Mouse (Mus musculus) brain, embryonic 14.5 days (tissue): ENCODE data around the gene Rep15. TPM values are rescaled to one million over a fixed set of nuclear protein-coding genes. Genes with fewer than 3 reads are reported as not detected.

Experiments
- DNase-seq: peaks from one replicate; pipeline ENCODE4 v3.0.0-alpha.2; 2011; ENCODE audit warnings: low read depth
- CTCF ChIP-seq: fragments of 200-500 bp; IDR thresholded peaks from 2 replicates; pipeline ENCODE4 v1.5.1; 2012; ENCODE audit warnings: inconsistent platforms, mild to moderate bottlenecking, moderate library complexity, borderline replicate concordance; ENCODE audit not compliant: insufficient read depth, insufficient read length; ENCODE audit errors: extremely low read depth
- POLR2A ChIP-seq: fragments of 200-500 bp; IDR thresholded peaks from 2 replicates; pipeline ENCODE4 v1.6.1; 2012; ENCODE audit warnings: mild to moderate bottlenecking, inconsistent platforms, borderline replicate concordance; ENCODE audit not compliant: poor library complexity, insufficient read depth, insufficient read length, severe bottlenecking; ENCODE audit errors: extremely low read depth
- polyA plus RNA-seq: library from polyadenylated mRNA; depleted of rRNA; stranded (reverse); fragments of >200 nt; gene quantifications from 2 replicates; pipeline ENCODE4 v1.2.3, GENCODE M21; 2012

Rep15 gene
- polyA plus RNA-seq, 1 experiment, result 0.66 TPM

DNA sequence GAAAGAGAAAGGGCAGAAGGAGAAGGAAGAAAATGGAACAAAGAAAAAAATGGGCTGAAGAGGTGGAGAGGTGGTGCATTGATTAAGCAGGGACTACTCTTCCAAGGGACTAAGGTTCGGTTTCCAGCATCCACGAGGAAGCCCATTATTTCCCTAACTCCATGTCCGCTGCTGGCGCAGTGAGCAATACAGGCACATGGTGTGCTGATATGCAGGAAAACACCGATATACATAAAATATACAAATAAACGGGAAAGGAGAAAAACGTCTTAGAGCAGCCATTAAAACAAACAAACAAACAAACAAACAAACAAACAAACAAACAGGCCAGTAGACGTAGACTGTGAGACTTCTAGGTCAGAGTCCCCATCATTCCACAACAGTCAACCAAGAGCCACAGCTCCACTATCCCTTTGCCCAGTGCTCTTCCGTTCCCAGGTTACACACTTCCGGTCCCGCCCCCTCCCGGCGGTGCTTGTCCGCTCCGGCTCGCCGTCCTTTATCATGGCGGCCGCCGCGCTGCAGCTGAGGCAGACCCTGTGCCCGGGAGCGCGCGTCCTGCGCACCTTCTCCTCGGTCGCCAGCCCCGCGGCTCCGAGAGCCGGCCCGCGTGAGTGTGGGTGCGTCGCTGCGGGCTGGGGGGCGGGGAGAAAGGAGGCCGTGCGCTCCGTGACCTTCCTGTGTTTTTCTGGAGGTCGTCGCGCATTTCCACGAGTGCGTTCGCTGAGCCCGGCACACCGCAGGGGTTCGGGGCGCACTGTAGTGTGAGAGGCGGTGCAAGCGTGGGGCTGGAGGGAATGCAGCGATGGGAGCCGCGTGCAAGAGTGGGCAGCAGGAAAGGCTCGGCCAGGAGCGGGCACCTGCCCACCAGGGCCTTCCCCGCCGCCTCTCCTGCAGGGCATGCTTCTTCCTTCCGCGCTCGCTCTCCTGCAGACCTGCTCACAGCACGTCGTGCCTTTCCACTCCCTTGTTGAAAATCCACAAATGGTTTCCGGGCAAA is 10.2 kb downstream of the Rep15 start, which contains the start of gene Mrps35:
TSS of gene Mrps35 (plus strand) at position 474 of the 1,000 bp plus-strand sequence.
- peak; percentile 94 for TF ChIP-seq POLR2A
- TF ChIP-seq CTCF, result no peak
- peak; percentile 96 for DNase-seq

DNA sequence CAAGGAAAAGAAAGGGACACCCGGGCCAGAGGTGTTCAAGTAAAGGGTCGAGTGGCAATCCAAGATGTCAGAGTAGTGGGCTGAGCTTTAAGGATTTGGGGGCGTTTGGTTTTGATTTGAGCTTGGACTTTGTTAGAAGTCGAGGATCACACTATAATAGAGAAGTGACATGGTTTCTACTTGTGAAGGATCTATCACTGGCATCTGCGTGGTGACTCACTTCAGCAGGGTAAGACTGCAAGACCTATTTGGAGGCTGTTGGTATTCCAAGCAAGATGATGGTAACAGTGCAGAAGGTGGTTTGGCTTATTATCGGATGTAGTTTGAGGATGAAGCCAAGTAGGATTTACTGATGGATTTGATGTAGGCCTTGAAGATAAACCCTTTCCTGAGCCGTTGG is 11.2 kb downstream of the Rep15 start:
- TF ChIP-seq CTCF (no peak), POLR2A (no peak)
- DNase-seq, result peak; percentile 6

DNA sequence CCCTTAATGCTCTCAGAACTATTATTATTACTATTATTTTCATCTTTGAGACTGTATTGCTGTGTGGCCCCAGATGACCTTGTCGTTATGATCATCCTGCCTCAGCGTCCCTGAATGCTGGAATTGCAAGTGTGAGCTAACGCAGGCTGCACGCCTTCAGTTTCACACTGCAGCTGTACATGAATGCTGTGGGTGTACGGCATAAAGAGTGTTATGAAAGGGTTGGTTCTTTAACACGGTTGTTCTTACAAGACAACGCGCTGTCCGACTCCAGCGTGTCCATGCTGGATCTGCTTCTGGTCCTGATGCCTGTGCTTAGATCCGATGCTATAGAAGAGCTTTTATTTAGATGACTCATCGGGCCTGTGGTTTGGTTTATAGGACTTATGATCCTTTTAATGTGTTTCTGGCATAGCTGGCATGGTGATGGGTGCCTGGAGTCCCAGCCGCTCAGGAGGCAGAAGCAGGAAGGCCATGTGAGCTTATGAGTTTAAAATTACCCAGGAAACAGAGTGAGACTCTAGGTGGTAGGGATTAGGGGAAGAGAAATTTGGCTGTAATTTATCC is 16.9 kb downstream of the Rep15 start:
- TF ChIP-seq POLR2A (no peak), CTCF (no peak)
- no peak for DNase-seq

DNA sequence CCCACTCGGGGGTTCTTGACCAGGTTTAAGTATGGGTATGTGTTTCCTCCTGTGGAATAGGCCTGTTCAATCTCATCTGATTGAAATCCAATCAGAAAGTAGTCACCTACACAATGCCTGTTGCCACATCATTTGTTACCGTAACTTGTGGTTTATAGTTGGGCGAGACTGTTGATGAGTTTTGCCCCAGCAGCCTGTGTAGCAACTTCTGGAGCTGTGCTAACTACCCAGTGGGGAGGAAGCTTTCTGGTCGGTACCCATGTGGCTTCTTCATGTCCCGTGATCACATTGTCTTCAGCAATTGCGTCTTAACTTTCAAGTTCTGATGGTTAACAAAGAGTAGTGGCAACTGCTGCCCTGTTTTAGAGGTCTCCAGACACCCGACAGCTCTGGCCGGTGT is 19.3 kb downstream of the Rep15 start:
- DNase-seq, result no peak
- TF ChIP-seq POLR2A, result no peak
- TF ChIP-seq CTCF, result no peak

DNA sequence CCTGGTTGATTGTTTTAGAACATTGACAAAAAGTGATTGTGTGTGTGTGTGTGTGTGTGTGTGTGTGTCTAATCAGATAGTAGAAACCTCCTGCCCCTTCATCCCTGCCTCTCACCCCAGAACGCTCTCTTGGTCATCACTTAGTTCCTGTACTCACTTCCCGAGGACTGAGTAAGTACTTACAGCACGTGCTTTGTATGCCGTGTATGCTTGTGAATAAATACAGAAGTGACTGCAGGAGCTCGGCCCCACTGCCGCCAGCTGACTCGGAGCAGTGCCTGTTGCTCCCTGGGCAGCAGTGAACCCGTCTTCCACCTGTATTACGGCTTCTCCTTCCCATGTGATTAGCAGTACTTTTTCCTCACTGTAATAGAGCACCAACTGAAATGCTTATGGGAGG is 20.1 kb downstream of the Rep15 start:
- no peak for TF ChIP-seq CTCF
- no peak for TF ChIP-seq POLR2A
- no peak for DNase-seq

DNA sequence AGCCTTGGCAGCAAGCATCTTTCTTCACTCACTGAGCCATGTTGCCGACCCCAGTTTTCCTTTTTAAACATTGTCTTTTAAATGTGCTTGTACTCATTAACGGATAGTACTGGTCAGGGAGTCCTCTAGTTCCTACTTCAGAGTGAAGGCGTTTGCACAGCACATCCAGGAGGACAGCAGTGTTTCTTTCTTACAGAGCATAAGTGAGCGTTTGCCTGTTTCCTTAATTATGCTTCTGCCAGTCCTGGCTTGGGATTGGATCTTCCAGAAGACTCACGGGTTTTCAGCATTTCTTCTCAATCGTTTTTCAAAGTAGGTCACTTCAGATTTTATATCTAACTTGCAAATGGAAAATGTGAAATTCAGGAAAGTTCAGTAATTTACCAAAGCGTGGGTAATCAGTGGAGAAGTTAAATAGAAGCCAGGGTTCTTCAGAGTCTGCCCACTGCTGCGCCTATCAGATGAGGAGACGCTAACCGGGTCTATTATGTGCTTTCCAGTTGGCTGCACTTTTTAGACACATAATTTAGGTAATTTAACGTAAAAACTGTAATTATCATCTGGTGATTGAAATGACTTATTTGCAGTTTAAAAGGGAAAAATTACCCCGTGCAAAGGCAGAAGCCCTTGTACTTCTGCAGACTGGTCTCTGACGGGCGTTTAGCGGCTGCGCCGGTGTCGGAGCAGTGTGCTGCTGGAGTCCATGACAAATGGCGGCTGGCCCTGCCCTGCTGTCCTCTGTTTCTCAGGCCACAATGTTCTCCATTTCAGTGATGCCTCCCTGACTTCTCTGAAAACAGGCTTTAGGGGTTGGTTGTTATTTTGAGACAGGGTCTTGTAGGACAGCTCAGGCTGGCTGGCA is 21.6 kb downstream of the Rep15 start:
- TF ChIP-seq POLR2A, result no peak
- TF ChIP-seq CTCF, result no peak
- peak; percentile 78 for DNase-seq

DNA sequence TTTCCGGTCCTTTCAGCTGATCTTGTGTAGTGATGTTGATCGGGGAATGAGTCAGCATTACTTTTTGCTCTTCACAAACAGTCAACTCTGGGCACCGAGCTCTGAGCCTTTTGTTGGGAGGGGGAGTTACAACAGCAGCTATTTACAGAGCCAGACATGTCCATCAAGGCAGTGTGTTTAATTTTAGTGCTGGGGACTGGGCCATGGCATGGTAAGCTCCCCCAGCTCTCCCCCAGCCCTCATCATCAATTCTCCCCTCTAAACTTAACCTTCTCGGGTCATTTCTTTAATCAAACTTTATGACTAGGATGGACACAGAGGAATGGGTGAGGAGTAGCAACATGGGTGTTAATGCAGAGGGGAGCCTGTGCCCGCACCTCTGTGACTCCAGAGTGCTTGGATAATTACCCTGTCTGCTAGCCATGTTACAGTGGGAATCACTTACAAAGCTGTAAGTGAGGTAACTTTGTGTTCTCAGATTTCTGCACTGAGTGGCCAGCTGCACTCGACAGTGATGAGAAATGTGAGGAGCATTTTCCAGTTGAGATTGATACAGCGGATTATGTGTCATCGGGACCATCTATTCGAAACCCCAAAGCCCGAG is 23.1 kb downstream of the Rep15 start:
- DNase-seq, result no peak
- TF ChIP-seq CTCF (no peak), POLR2A (no peak)

DNA sequence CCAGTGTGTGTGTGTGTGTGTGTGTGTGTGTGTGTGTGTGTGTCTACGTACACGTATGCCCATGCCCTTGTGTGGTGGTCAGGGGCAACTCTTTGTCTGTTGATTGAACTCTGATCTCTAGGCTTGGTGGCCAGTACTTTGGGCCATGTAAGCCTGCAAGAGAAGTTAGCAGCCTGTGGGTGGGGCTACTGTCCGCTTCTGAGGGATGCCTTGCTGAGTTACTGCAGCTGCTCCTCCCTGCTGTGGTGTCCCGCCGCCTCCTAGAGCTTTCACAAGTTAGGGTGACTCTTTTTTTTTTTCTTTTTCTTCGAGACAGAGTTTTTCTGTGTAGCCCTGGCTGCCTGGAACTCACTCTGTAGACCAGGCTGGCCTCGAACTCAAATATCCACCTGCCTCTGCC is 26.9 kb downstream of the Rep15 start:
- DNase-seq, result no peak
- TF ChIP-seq CTCF (no peak), POLR2A (no peak)

DNA sequence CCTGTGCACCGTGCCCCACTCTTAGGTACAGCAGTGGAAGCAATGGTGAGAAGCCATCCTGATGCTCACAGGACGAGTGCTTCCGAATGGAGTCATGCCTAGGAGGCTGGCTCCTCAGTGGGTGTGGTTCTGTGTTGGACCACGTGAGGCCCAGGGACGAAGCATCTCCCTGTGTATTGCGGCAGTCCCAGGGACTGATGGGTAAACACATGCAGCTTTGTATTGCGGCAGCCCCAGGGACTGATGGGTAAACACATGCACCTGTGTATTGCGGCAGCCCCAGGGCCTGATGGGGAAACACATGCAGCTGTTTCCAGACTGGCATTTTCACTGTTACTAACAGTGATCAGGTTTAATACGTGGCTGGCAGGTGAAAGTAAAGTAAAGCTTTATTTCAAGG is 29.2 kb downstream of the Rep15 start:
- TF ChIP-seq POLR2A, result no peak
- no peak for TF ChIP-seq CTCF
- peak; percentile 78 for DNase-seq

DNA sequence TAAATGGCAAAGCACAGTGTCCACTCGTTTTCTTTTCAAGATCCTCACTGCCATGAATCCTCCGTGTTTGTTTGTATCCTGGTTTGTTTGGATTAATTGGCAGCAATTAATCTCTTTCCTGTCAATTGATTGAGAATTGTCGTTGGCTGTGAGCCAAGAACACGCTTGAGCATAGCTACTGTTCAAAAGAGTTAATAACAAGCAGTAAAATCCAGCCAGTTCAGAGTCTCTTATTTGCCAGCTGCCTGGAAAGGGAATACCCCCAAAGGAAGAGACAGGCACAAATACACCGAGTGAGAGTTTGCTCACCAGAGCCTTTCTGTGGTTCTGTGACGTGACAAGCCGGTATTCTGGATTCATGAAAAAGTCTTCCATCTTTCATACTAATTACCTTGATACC is 29.6 kb downstream of the Rep15 start:
- peak; percentile 79 for DNase-seq
- no peak for TF ChIP-seq POLR2A
- TF ChIP-seq CTCF, result no peak
